Mouse (Mus musculus): ENCODE data around the gene Zfyve21. TPM values are rescaled to one million over a fixed set of nuclear protein-coding genes. Genes with fewer than 3 reads are reported as not detected.

Zfyve21 gene
- polyA plus RNA-seq, 1 experiment from 2014 or later, result 131 TPM

- H3K27me3 ChIP-seq (ENCODE audit: control insufficient read depth, insufficient read depth, low read length), result no peaks in the 10 kb centered on the region
- no peak overlapping the region for H3K9ac ChIP-seq (ENCODE audit: low read length)
- WGBS, result 88% methylated on average over 28 of the region's 28 CpGs
- H3K27ac ChIP-seq (ENCODE audit: low read length), result no peak overlapping the region
- H3K4me2 ChIP-seq (ENCODE audit: low read depth, low read length), result no peak overlapping the region
- no peaks in the 10 kb centered on the region for H3K9me3 ChIP-seq (replicated peaks; ENCODE audit: control insufficient read depth, low read length)
- H3K4me3 ChIP-seq (replicated peaks; ENCODE audit: low read length), result no peak overlapping the region
- peaks cover 3% of the 10 kb centered on the region; the same call in 1 of the 2 replicates for H3K4me1 ChIP-seq (ENCODE audit: control insufficient read depth, insufficient read depth, low read length)
- H3K36me3 ChIP-seq (ENCODE audit: control insufficient read depth, insufficient read depth, low read length), result peaks cover 33% of the 10 kb centered on the region
- no peak for ATAC-seq (ENCODE audit: insufficient read depth, low FRiP score)
Observed at GRCm38 (mm10) chr12:111795180-111795895, 18.6 kb upstream of the Zfyve21 start.

DNA sequence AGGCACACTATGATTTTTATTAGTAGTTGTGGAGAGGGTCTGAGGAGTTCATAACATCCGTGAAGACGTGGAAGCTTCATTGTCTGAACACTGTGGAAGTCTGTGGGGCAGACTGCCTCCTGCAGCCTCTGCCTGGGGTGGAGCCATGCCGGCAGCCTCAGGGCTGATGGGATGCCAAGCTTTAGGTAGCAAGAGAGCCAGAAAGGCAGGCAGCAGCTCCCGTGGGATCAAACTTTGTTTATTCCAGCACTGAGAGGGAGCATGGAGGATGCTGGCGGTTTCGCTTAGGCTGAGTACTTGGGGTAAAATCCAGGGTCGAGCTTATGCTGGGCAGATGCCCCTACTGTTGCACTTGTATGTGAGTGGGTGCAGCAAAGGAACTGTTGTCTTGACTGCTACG is 16.7 kb upstream of the Zfyve21 start:
- no peaks in the 10 kb centered on the region for H3K27me3 ChIP-seq (ENCODE audit: control insufficient read depth, insufficient read depth, low read length)
- H3K4me2 ChIP-seq (ENCODE audit: low read depth, low read length), result no peak overlapping the region
- WGBS, result 81% methylated on average over 8 of the region's 8 CpGs
- no peak overlapping the region for H3K4me3 ChIP-seq (replicated peaks; ENCODE audit: low read length)
- peaks cover 3% of the 10 kb centered on the region; the same call in 1 of the 2 replicates for H3K4me1 ChIP-seq (ENCODE audit: control insufficient read depth, insufficient read depth, low read length)
- no peak for ATAC-seq (ENCODE audit: insufficient read depth, low FRiP score)
- peaks cover 27% of the 10 kb centered on the region for H3K36me3 ChIP-seq (ENCODE audit: control insufficient read depth, insufficient read depth, low read length)
- H3K9me3 ChIP-seq (replicated peaks; ENCODE audit: control insufficient read depth, low read length), result no peaks in the 10 kb centered on the region
- H3K9ac ChIP-seq (ENCODE audit: low read length), result no peak overlapping the region
- H3K27ac ChIP-seq (ENCODE audit: low read length), result no peak overlapping the region

DNA sequence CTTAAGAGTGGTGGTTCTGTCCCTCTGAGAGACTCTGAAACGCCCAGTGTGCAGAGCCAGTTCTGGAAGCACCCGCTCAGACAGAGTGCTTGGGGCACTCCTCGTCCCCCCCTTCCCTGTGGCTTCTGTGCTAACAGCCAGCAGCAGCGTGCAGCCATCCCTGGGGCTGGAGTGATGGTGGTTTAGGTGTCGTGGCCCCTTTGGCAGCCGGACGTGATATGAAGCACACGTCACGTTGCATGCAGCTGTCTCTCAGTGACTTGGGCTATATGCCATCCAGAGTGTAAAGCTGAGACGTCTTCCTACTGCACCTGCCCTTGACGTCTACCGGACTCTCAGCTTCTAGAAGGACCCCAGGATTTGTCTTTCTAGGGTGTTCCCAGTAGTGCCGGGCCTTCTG is 15.5 kb upstream of the Zfyve21 start:
- H3K4me1 ChIP-seq (ENCODE audit: control insufficient read depth, insufficient read depth, low read length), result peaks cover 3% of the 10 kb centered on the region; the same call in 1 of the 2 replicates
- peaks cover 27% of the 10 kb centered on the region for H3K36me3 ChIP-seq (ENCODE audit: control insufficient read depth, insufficient read depth, low read length)
- no peaks in the 10 kb centered on the region for H3K9me3 ChIP-seq (replicated peaks; ENCODE audit: control insufficient read depth, low read length)
- no peak for ATAC-seq (ENCODE audit: insufficient read depth, low FRiP score)
- H3K9ac ChIP-seq (ENCODE audit: low read length), result no peak overlapping the region
- no peak overlapping the region for H3K4me3 ChIP-seq (replicated peaks; ENCODE audit: low read length)
- 86% methylated on average over 13 of the region's 13 CpGs for WGBS
- no peak overlapping the region for H3K27ac ChIP-seq (ENCODE audit: low read length)
- no peak overlapping the region for H3K4me2 ChIP-seq (ENCODE audit: low read depth, low read length)
- no peaks in the 10 kb centered on the region for H3K27me3 ChIP-seq (ENCODE audit: control insufficient read depth, insufficient read depth, low read length)

GRCm38 (mm10) chr12:111800459-111801183 is 13.3 kb upstream of the Zfyve21 start:
- ATAC-seq (ENCODE audit: insufficient read depth, low FRiP score), result no peak

DNA sequence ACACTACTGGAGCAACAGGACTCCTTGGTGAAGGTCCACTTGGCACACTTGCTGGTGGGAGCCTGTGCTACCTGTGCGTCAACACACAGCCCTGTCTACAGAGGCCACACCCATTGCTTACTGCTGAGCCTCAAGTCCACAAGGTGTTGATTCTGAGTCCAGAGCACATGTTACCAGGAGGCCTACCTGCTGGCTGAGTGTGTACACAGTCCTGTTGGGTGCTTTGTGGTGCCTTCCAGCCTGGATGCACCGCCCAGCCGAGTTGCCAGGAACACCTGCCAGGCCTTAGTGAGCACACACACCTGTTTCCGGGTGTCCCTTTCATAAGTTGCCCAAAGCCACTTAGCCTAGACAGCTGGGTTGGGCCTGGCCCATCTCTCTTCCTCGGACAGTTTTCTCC is 10.4 kb upstream of the Zfyve21 start:
- Histone ChIP-seq H3K4me1 (ENCODE audit: control insufficient read depth, insufficient read depth, low read length) (no peaks in the 10 kb centered on the region), H3K27ac (ENCODE audit: low read length) (peak overlapping the region; percentile 12; the same call in 1 of the 2 replicates), H3K4me2 (ENCODE audit: low read depth, low read length) (no peak overlapping the region), H3K27me3 (ENCODE audit: control insufficient read depth, insufficient read depth, low read length) (no peaks in the 10 kb centered on the region), H3K4me3 (replicated peaks; ENCODE audit: low read length) (no peak overlapping the region), H3K9me3 (replicated peaks; ENCODE audit: control insufficient read depth, low read length) (no peaks in the 10 kb centered on the region), H3K36me3 (ENCODE audit: control insufficient read depth, insufficient read depth, low read length) (peaks cover 19% of the 10 kb centered on the region; the same call in 1 of the 2 replicates), H3K9ac (ENCODE audit: low read length) (no peak overlapping the region)
- WGBS, result 52% methylated on average over 5 of the region's 5 CpGs
- peak; percentile 79 for ATAC-seq (ENCODE audit: insufficient read depth, low FRiP score)

More at GRCm38 (mm10) chr12:111800459-111801183, 13.3 kb upstream of the Zfyve21 start:
- H3K36me3 ChIP-seq (ENCODE audit: control insufficient read depth, insufficient read depth, low read length), result peaks cover 16% of the 10 kb centered on the region; the same call in 1 of the 2 replicates
- H3K4me2 ChIP-seq (ENCODE audit: low read depth, low read length), result no peak overlapping the region
- H3K9ac ChIP-seq (ENCODE audit: low read length), result no peak overlapping the region
- no peaks in the 10 kb centered on the region for H3K27me3 ChIP-seq (ENCODE audit: control insufficient read depth, insufficient read depth, low read length)
- 83% methylated on average over 10 of the region's 10 CpGs for WGBS
- no peaks in the 10 kb centered on the region for H3K4me1 ChIP-seq (ENCODE audit: control insufficient read depth, insufficient read depth, low read length)
- H3K9me3 ChIP-seq (replicated peaks; ENCODE audit: control insufficient read depth, low read length), result no peaks in the 10 kb centered on the region
- H3K27ac ChIP-seq (ENCODE audit: low read length), result no peak overlapping the region
- H3K4me3 ChIP-seq (replicated peaks; ENCODE audit: low read length), result no peak overlapping the region

DNA sequence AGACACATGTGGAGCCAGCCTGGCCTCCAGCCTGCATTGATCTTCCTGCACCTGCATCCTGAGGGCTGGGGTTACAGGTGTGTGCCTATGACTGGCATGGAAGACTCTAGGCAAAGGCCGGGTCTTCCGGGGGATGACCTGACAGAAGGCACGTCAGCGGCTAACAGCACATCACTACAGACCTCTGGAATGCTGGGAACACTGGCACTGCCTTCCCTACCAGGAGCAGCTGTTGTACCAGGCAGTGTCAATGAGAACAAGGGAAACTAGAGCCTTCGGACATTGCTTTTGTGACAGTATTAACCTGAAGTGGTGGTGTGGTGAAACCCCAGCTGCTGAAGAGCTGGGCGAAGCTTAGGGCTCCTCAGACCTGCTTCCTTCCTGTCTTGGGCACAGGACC is 5.2 kb upstream of the Zfyve21 start:
- WGBS, result 86% methylated on average over 6 of the region's 6 CpGs
- no peak overlapping the region for H3K27ac ChIP-seq (ENCODE audit: low read length)
- H3K4me1 ChIP-seq (ENCODE audit: control insufficient read depth, insufficient read depth, low read length), result peaks cover 24% of the 10 kb centered on the region
- no peak for ATAC-seq (ENCODE audit: insufficient read depth, low FRiP score)
- H3K9me3 ChIP-seq (replicated peaks; ENCODE audit: control insufficient read depth, low read length), result no peaks in the 10 kb centered on the region
- H3K9ac ChIP-seq (ENCODE audit: low read length), result no peak overlapping the region
- peaks cover 12% of the 10 kb centered on the region; the same call in 1 of the 2 replicates for H3K36me3 ChIP-seq (ENCODE audit: control insufficient read depth, insufficient read depth, low read length)
- no peaks in the 10 kb centered on the region for H3K27me3 ChIP-seq (ENCODE audit: control insufficient read depth, insufficient read depth, low read length)
- H3K4me3 ChIP-seq (replicated peaks; ENCODE audit: low read length), result no peak overlapping the region
- H3K4me2 ChIP-seq (ENCODE audit: low read depth, low read length), result no peak overlapping the region

GRCm38 (mm10) chr12:111809762-111810161 is 4.2 kb upstream of the Zfyve21 start:
- ATAC-seq (ENCODE audit: insufficient read depth, low FRiP score), result peak; percentile 57
- H3K4me1 ChIP-seq (ENCODE audit: control insufficient read depth, insufficient read depth, low read length), result peaks cover 24% of the 10 kb centered on the region
- no peak overlapping the region for H3K4me3 ChIP-seq (replicated peaks; ENCODE audit: low read length)
- H3K9me3 ChIP-seq (replicated peaks; ENCODE audit: control insufficient read depth, low read length), result no peaks in the 10 kb centered on the region
- H3K4me2 ChIP-seq (ENCODE audit: low read depth, low read length), result 0 out of 2 replicates have a peak overlapping the region, but pooled peaks have one; percentile 10
- H3K36me3 ChIP-seq (ENCODE audit: control insufficient read depth, insufficient read depth, low read length), result peaks cover 12% of the 10 kb centered on the region; the same call in 1 of the 2 replicates
- 2% methylated on average over 9 of the region's 9 CpGs for WGBS
- no peaks in the 10 kb centered on the region for H3K27me3 ChIP-seq (ENCODE audit: control insufficient read depth, insufficient read depth, low read length)
- H3K9ac ChIP-seq (ENCODE audit: low read length), result peak overlapping the region; percentile 49; the same call in 1 of the 2 replicates
- peak overlapping the region; percentile 70 for H3K27ac ChIP-seq (ENCODE audit: low read length)

DNA sequence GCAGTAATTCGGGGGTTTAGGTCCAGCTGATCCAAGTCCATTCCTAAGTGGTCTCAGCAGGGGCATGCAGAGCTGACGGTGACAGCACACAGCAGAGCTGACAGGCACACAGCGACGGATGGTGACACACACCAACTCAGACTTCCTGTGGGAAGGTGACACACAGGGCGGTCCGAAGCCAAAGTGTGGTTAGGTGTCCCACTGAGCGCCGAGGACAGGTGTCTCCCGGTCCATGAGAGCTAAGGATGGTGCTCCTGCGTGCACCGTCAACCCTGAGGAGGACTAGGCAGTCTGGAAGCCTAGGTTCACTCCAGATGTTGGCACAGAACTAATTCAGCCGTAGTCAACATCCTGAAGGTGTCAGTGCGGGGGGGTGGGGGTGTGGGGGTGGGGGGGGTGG is 1.9 kb upstream of the Zfyve21 start:
- no peaks in the 10 kb centered on the region for H3K9me3 ChIP-seq (replicated peaks; ENCODE audit: control insufficient read depth, low read length)
- WGBS, result 88% methylated on average over 13 of the region's 13 CpGs
- no peak for ATAC-seq (ENCODE audit: insufficient read depth, low FRiP score)
- peaks cover 46% of the 10 kb centered on the region for H3K4me1 ChIP-seq (ENCODE audit: control insufficient read depth, insufficient read depth, low read length)
- H3K27ac ChIP-seq (ENCODE audit: low read length), result no peak overlapping the region
- H3K4me3 ChIP-seq (replicated peaks; ENCODE audit: low read length), result no peak overlapping the region
- peaks cover 7% of the 10 kb centered on the region; the same call in 1 of the 2 replicates for H3K36me3 ChIP-seq (ENCODE audit: control insufficient read depth, insufficient read depth, low read length)
- H3K4me2 ChIP-seq (ENCODE audit: low read depth, low read length), result no peak overlapping the region
- H3K27me3 ChIP-seq (ENCODE audit: control insufficient read depth, insufficient read depth, low read length), result no peaks in the 10 kb centered on the region
- no peak overlapping the region for H3K9ac ChIP-seq (ENCODE audit: low read length)

DNA sequence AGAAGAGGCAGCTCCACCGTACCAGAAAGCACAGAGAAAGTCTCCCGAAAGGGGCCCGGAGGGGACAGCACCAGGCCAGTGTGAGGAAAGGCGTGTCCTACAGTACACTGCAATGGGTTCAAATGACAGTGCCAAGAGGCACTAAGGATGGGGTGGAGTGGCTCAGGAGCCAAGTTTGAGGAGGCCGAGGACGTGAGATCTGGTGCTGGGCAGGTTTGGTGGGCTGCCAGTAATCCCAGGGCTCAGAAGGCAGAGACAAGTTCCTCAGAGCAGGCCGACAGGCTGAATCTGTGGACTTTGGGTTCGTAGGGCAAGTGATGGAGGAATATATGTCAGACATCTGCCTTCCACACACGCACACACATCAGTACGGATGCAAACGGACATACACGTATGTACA is 1.4 kb upstream of the Zfyve21 start:
- Histone ChIP-seq H3K4me1 (ENCODE audit: control insufficient read depth, insufficient read depth, low read length) (peaks cover 49% of the 10 kb centered on the region), H3K4me3 (replicated peaks; ENCODE audit: low read length) (peak overlapping the region; percentile 74), H3K9ac (ENCODE audit: low read length) (peak overlapping the region; percentile 69), H3K27ac (ENCODE audit: low read length) (no peak overlapping the region), H3K27me3 (ENCODE audit: control insufficient read depth, insufficient read depth, low read length) (no peaks in the 10 kb centered on the region), H3K4me2 (ENCODE audit: low read depth, low read length) (peak overlapping the region; percentile 81), H3K36me3 (ENCODE audit: control insufficient read depth, insufficient read depth, low read length) (peaks cover 4% of the 10 kb centered on the region; the same call in 1 of the 2 replicates), H3K9me3 (replicated peaks; ENCODE audit: control insufficient read depth, low read length) (no peaks in the 10 kb centered on the region)
- WGBS, result 62% methylated on average over 12 of the region's 12 CpGs
- ATAC-seq (ENCODE audit: insufficient read depth, low FRiP score), result no peak
